Mouse (Mus musculus): ENCODE data around the gene Cbx2.

DNA sequence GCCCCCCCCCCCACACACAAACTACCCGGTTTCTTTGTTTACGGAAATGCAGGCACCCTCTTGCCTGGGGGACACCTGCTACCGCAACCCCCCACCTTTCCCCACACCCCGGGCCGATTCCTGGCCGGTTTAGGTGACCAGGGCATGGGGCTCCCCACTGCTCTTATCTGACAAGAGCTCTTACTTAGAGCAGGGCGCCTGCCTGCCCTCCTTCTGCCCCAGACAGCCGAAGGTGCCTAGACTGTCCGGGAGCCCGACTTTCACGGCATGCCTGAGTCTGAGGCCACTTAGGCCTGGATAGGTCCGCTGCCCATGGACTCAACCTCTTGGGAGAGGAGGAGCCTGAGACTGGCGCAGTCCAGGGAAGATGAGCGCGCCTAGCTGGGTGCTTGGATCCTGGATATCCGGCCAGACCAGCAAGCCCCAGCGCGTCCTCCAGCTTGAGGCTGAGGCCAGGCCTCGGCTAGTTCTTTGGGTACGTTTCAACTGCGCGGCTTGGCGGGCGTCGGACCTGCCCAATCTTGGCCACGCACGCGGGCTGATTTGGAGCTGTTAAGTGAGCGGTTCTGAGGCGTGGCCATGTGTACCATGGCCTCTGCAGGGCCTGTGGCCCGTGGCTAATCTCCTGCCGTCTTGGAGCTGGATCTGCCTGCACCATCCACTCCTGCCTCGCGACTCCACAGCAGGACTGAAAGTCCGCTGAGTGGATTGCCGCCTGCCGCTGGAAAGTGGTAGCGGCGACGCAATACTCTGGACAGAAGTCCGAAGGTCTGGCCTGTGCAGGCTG, 22.0 kb downstream of the Cbx2 start:
- TF ChIP-seq POLR2A (IDR thresholded peaks at IDR 0.05; ENCODE audit: insufficient read depth, low read length), result no peak
- no peak for TF ChIP-seq CTCF (IDR thresholded peaks at IDR 0.05; ENCODE audit: low read depth, low read length)
- TF ChIP-seq EP300 (IDR thresholded peaks at IDR 0.05; ENCODE audit: insufficient read depth, low read depth, low read length), result no peak
